Mouse (Mus musculus) cerebral cortex, adult 2 months (tissue): Measurements from ENCODE around the gene Treml1.

Experiments used
- WGBS: fragments of 180-500 bp; shearing (Covaris S2); methylation state at CpG from one replicate; pipeline ENCODE4 v1.1.7; 2018; 5-methylcytosine and 5-hydroxymethylcytosine counted together

The Treml1 gene

GRCm38 (mm10) chr17:48360462-48360861, 746 bp downstream of the Treml1 start:
- WGBS: 83% methylated on average over 4 of the region's 4 CpGs

GRCm38 (mm10) chr17:48362346-48362745, 2.6 kb downstream of the Treml1 start:
- WGBS: 55% methylated on average over 3 of the region's 3 CpGs

- 45% methylated on average over 8 of the region's 8 CpGs for WGBS
Observed at GRCm38 (mm10) chr17:48362966-48363365, 3.2 kb downstream of the Treml1 start.

- 41% methylated on average over 6 of the region's 6 CpGs for WGBS
Observed at GRCm38 (mm10) chr17:48363421-48363965, 3.8 kb downstream of the Treml1 start.

- WGBS: 77% methylated on average over 9 of the region's 9 CpGs
Observed at GRCm38 (mm10) chr17:48365511-48366155, 5.9 kb downstream of the Treml1 start.

GRCm38 (mm10) chr17:48366806-48367205, 7.1 kb downstream of the Treml1 start:
- 77% methylated on average over 5 of the region's 5 CpGs for WGBS

GRCm38 (mm10) chr17:48372987-48373386, 13.3 kb downstream of the Treml1 start:
- 51% methylated on average over 8 of the region's 8 CpGs for WGBS

- WGBS: 54% methylated on average over 1 of the region's 1 CpGs
Observed at GRCm38 (mm10) chr17:48376102-48376501, 16.4 kb downstream of the Treml1 start.

GRCm38 (mm10) chr17:48385786-48386461, 26.2 kb downstream of the Treml1 start:
- 52% methylated on average over 2 of the region's 2 CpGs for WGBS

GRCm38 (mm10) chr17:48388666-48389065, 28.9 kb downstream of the Treml1 start:
- 87% methylated on average over 2 of the region's 2 CpGs for WGBS

- WGBS: 92% methylated on average over 5 of the region's 5 CpGs
Observed at GRCm38 (mm10) chr17:48389442-48389841, 29.7 kb downstream of the Treml1 start.

GRCm38 (mm10) chr17:48391446-48391845, 31.7 kb downstream of the Treml1 start:
- 74% methylated on average over 5 of the region's 5 CpGs for WGBS

GRCm38 (mm10) chr17:48392616-48393015, 32.9 kb downstream of the Treml1 start:
- 54% methylated on average over 3 of the region's 3 CpGs for WGBS

- WGBS: 89% methylated on average over 4 of the region's 4 CpGs
Observed at GRCm38 (mm10) chr17:48401710-48402109, 42.0 kb downstream of the Treml1 start.

- 90% methylated on average over 3 of the region's 3 CpGs for WGBS
Observed at GRCm38 (mm10) chr17:48402751-48403150, 43.0 kb downstream of the Treml1 start.

GRCm38 (mm10) chr17:48403848-48404247, 44.1 kb downstream of the Treml1 start:
- WGBS: 89% methylated on average over 2 of the region's 2 CpGs

GRCm38 (mm10) chr17:48404706-48405105, 45.0 kb downstream of the Treml1 start:
- WGBS: 88% methylated on average over 1 of the region's 1 CpGs

GRCm38 (mm10) chr17:48407154-48407553, 47.4 kb downstream of the Treml1 start:
- WGBS: 53% methylated on average over 4 of the region's 4 CpGs

GRCm38 (mm10) chr17:48407910-48408525, 48.3 kb downstream of the Treml1 start:
- WGBS: 5% methylated on average over 8 of the region's 8 CpGs

- under 1% methylated on average over 47 of the region's 47 CpGs for WGBS
Observed at GRCm38 (mm10) chr17:48408526-48409291, 49.0 kb downstream of the Treml1 start.

GRCm38 (mm10) chr17:48409380-48410298, 49.9 kb downstream of the Treml1 start, which contains the start of the genes Nfya and Oard1:
TSS of gene Nfya (minus strand) at chr17:48409906.
TSS of gene Oard1 (plus strand) at chr17:48410014.
- WGBS: under 1% methylated on average over 84 of the region's 84 CpGs
